ENCODE assay signal across 8 mouse cellular contexts in the genomic region with DNA sequence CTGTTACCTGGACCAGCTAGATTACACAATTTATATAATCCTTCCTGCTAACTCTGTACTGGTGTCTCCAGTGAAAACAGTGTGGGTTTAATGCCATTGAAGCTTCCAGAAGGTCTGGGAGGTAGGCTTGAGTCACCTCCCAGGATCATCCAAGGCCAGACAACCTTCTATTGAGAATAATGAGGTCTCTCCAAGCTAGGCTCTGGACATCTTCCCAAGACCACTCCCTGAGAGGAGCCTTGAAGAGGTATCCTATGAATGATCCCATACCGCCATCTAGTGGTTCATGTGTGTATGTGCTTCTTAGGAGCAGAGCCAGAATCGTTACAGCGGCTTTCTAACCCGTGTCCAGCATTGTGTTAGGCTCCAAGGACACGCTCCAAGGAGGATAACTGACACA. TPM values are rescaled to one million over a fixed set of nuclear protein-coding genes. Genes with fewer than 3 reads are reported as not detected.
DNase-seq lines count a peak whose midpoint lies in the region; ATAC-seq and TF ChIP-seq lines count a peak whose summit lies in the region.

No protein-coding gene starts in this region.

- no peaks in the 10 kb centered on the region for H3K36me3 ChIP-seq in heart, embryonic 13.5 days
- H3K36me3 ChIP-seq in kidney, postnatal 0 days (ENCODE audit: insufficient read depth, low read length), result no peaks in the 10 kb centered on the region
- no peaks in the 10 kb centered on the region for H3K36me3 ChIP-seq in liver, adult 2 months (ENCODE audit: control insufficient read depth, insufficient read depth, low read length)
- H3K36me3 ChIP-seq in stomach, embryonic 15.5 days, result no peaks in the 10 kb centered on the region

- no peak overlapping the region for H3K27ac ChIP-seq in bone marrow macrophage, adult 2 months (ENCODE audit: insufficient read depth, low read depth, low read length)
- no peak overlapping the region for H3K27ac ChIP-seq in heart, embryonic 13.5 days (replicated peaks)
- no peak overlapping the region for H3K27ac ChIP-seq in kidney, postnatal 0 days
- H3K27ac ChIP-seq in liver, adult 2 months (replicated peaks; ENCODE audit: insufficient read depth, low read depth, low read length), result no peak overlapping the region
- H3K27ac ChIP-seq in stomach, embryonic 15.5 days, result no peak overlapping the region

- no peaks in the 10 kb centered on the region for H3K9me3 ChIP-seq in heart, embryonic 13.5 days
- H3K9me3 ChIP-seq in kidney, postnatal 0 days (replicated peaks; ENCODE audit: low read length), result no peaks in the 10 kb centered on the region
- no peaks in the 10 kb centered on the region for H3K9me3 ChIP-seq in stomach, embryonic 15.5 days

- 0 out of 2 replicates have a peak, but pooled peaks cover 7% of the 10 kb centered on the region for H3K27me3 ChIP-seq in heart, embryonic 13.5 days (replicated peaks)
- no peaks in the 10 kb centered on the region for H3K27me3 ChIP-seq in kidney, postnatal 0 days (ENCODE audit: insufficient read depth, low read length)
- no peaks in the 10 kb centered on the region for H3K27me3 ChIP-seq in liver, adult 2 months (ENCODE audit: control insufficient read depth, insufficient read depth, low read length)
- H3K27me3 ChIP-seq in stomach, embryonic 15.5 days (replicated peaks), result no peaks in the 10 kb centered on the region

- no peaks in the 10 kb centered on the region for H3K4me1 ChIP-seq in bone marrow macrophage, adult 2 months (ENCODE audit: control insufficient read depth, insufficient read depth, low read length)
- H3K4me1 ChIP-seq in heart, embryonic 13.5 days, result no peaks in the 10 kb centered on the region
- H3K4me1 ChIP-seq in kidney, postnatal 0 days (replicated peaks; ENCODE audit: insufficient read depth, low read length), result no peaks in the 10 kb centered on the region
- no peaks in the 10 kb centered on the region; the same call in 1 of the 2 replicates for H3K4me1 ChIP-seq in liver, adult 2 months (ENCODE audit: control insufficient read depth, insufficient read depth, low read length)
- H3K4me1 ChIP-seq in stomach, embryonic 15.5 days, result no peaks in the 10 kb centered on the region

- H3K9ac ChIP-seq in heart, embryonic 13.5 days, result 0 out of 2 replicates have a peak overlapping the region, but pooled peaks have one; percentile 6
- H3K9ac ChIP-seq in kidney, postnatal 0 days (ENCODE audit: low read depth, low read length), result no peak overlapping the region
- no peak overlapping the region for H3K9ac ChIP-seq in liver, adult 2 months (ENCODE audit: low read depth, low read length)
- H3K9ac ChIP-seq in stomach, embryonic 15.5 days, result no peak overlapping the region

- no peak overlapping the region for H3K4me3 ChIP-seq in bone marrow macrophage, adult 2 months (ENCODE audit: insufficient read depth, low read length)
- H3K4me3 ChIP-seq in heart, embryonic 13.5 days, result no peak overlapping the region
- H3K4me3 ChIP-seq in kidney, postnatal 0 days (replicated peaks; ENCODE audit: low read depth, low read length), result no peak overlapping the region
- H3K4me3 ChIP-seq in liver, adult 2 months (ENCODE audit: insufficient read depth, low read depth, low read length), result no peak overlapping the region
- no peak overlapping the region for H3K4me3 ChIP-seq in stomach, embryonic 15.5 days (replicated peaks)

- DNase-seq in kidney, postnatal 0 days (ENCODE audit: low spot score), result peak; percentile 95
- peak; percentile 70 for DNase-seq in liver, adult 2 months (ENCODE audit: extremely low read depth, low read depth, low spot score)

- H3K79me2 ChIP-seq in liver, adult 2 months (ENCODE audit: control insufficient read depth, insufficient read depth, low read length), result no peaks in the 10 kb centered on the region

- ATAC-seq in CD4-positive, CD25-positive, alpha-beta regulatory T cell, adult 4 months, result peak; percentile 91
- ATAC-seq in erythroid progenitor cell, adult 5-6 weeks (replicated peaks; ENCODE audit: low FRiP score, poor library complexity, severe bottlenecking), result peak; percentile 95
- ATAC-seq in heart, embryonic 13.5 days (ENCODE audit: extremely low read depth, insufficient number of reproducible peaks, low FRiP score, low TSS enrichment), result no peak
- ATAC-seq in kidney, postnatal 0 days (replicated peaks; ENCODE audit: low FRiP score, low read depth), result peak; percentile 71; the same call in 1 of the 2 replicates
- peak; percentile 97 for ATAC-seq in monocyte, adult 5-6 weeks (replicated peaks; ENCODE audit: insufficient number of reproducible peaks, low FRiP score, low TSS enrichment, poor library complexity, severe bottlenecking)
- peak; percentile 77 for ATAC-seq in stomach, embryonic 15.5 days (ENCODE audit: insufficient read depth, low FRiP score, low read depth)

- 2% methylated on average over 5 of the region's 5 CpGs for WGBS in heart, embryonic 13.5 days
- WGBS in kidney, postnatal 0 days, result 2% methylated on average over 5 of the region's 5 CpGs
- WGBS in liver, adult 2 months, result 0% methylated on average over 5 of the region's 5 CpGs
- WGBS in stomach, embryonic 15.5 days, result 3% methylated on average over 5 of the region's 5 CpGs

- TF ChIP-seq CTCF in bone marrow macrophage, adult 2 months (IDR thresholded peaks at IDR 0.05; ENCODE audit: low read depth, low read length), result peak; percentile 14; the same call in 1 of the 2 replicates
- TF ChIP-seq CTCF in kidney, postnatal 0 days (IDR thresholded peaks at IDR 0.05; ENCODE audit: low read depth), result peak; percentile 97
- TF ChIP-seq CTCF in liver, adult 2 months (IDR thresholded peaks at IDR 0.05; ENCODE audit: low read depth, low read length), result peak; percentile 49

- TF ChIP-seq POLR2A in bone marrow macrophage, adult 2 months (IDR thresholded peaks at IDR 0.05; ENCODE audit: borderline replicate concordance, low read depth, low read length), result no peak
- no peak for TF ChIP-seq POLR2A in liver, adult 2 months (IDR thresholded peaks at IDR 0.05; ENCODE audit: extremely low read depth, insufficient read depth, low read length)

- no peak overlapping the region for H3K4me2 ChIP-seq in heart, embryonic 13.5 days
- no peak overlapping the region for H3K4me2 ChIP-seq in kidney, postnatal 0 days (ENCODE audit: low read length)
- H3K4me2 ChIP-seq in stomach, embryonic 15.5 days, result no peak overlapping the region

RNA-seq across cellular contexts. Expression of a gene that starts 6.1 kb away (rescaled TPM):
- 10 to 100 TPM; 30.8 to 37.9 TPM for polyA plus RNA-seq in CD4-positive, CD25-positive, alpha-beta regulatory T cell, adult 4 months (2017; shearing (Covaris generic))
- polyA plus RNA-seq in bone marrow macrophage, adult 2 months (2012; ENCODE audit: insufficient read depth, insufficient read length, missing spikeins), result 37.3 and 42.3 TPM in 2 replicates
- total RNA-seq in erythroid progenitor cell, adult 5-6 weeks (2015; ENCODE audit: low replicate concordance), result 127 and 193 TPM in 2 replicates
- 200 and 208 TPM in 2 replicates for total RNA-seq in erythroid progenitor cell, adult 5-6 weeks (2017; ENCODE audit: low replicate concordance)
- 25.4 and 26.9 TPM in 2 replicates for polyA plus RNA-seq in heart, embryonic 13.5 days (2015; fragmentation: Nextera tagmentation; extraction: Ambion mirVana)
- polyA plus RNA-seq in kidney, postnatal 0 days (2015; fragmentation: Nextera tagmentation; extraction: Ambion mirVana), result 25.6 and 27.8 TPM in 2 replicates
- total RNA-seq in liver, adult 2 months (2014; rRNA removed), result 22.1 and 26.6 TPM in 2 replicates
- polyA plus RNA-seq in liver, adult 2 months (2012; rRNA removed), result 14.5 and 19.3 TPM in 2 replicates
- total RNA-seq in monocyte, adult 5-6 weeks (2017), result 52.2 to 66.3 TPM (median 52.5 TPM) in 3 replicates
- 24.4 and 27.0 TPM in 2 replicates for polyA plus RNA-seq in stomach, embryonic 15.5 days (2015; fragmentation: Nextera tagmentation; extraction: Ambion mirVana)

RNA-seq across cellular contexts. Expression of a gene that starts 14.6 kb away (rescaled TPM):
- not detected for polyA plus RNA-seq in CD4-positive, CD25-positive, alpha-beta regulatory T cell, adult 4 months (2017; shearing (Covaris generic))
- not detected in 2 replicates for polyA plus RNA-seq in bone marrow macrophage, adult 2 months (2012; ENCODE audit: insufficient read depth, insufficient read length, missing spikeins)
- not detected in 2 replicates for total RNA-seq in erythroid progenitor cell, adult 5-6 weeks (2015; ENCODE audit: low replicate concordance)
- not detected in 2 replicates for total RNA-seq in erythroid progenitor cell, adult 5-6 weeks (2017; ENCODE audit: low replicate concordance)
- 3.9 and 4.7 TPM in 2 replicates for polyA plus RNA-seq in heart, embryonic 13.5 days (2015; fragmentation: Nextera tagmentation; extraction: Ambion mirVana)
- polyA plus RNA-seq in kidney, postnatal 0 days (2015; fragmentation: Nextera tagmentation; extraction: Ambion mirVana), result 3.7 and 3.8 TPM in 2 replicates
- total RNA-seq in liver, adult 2 months (2014; rRNA removed), result 0.07 TPM in 1 of 2 replicates, not detected in the other
- 0.04 TPM in 1 of 2 replicates, not detected in the other for polyA plus RNA-seq in liver, adult 2 months (2012; rRNA removed)
- not detected in 3 replicates for total RNA-seq in monocyte, adult 5-6 weeks (2017)
- 1.5 and 1.7 TPM in 2 replicates for polyA plus RNA-seq in stomach, embryonic 15.5 days (2015; fragmentation: Nextera tagmentation; extraction: Ambion mirVana)

RNA-seq across cellular contexts. Expression of a gene that starts 35.6 kb away (rescaled TPM):
- polyA plus RNA-seq in CD4-positive, CD25-positive, alpha-beta regulatory T cell, adult 4 months (2017; shearing (Covaris generic)), result not detected
- polyA plus RNA-seq in bone marrow macrophage, adult 2 months (2012; ENCODE audit: insufficient read depth, insufficient read length, missing spikeins), result not detected in 2 replicates
- not detected in 2 replicates for total RNA-seq in erythroid progenitor cell, adult 5-6 weeks (2015; ENCODE audit: low replicate concordance)
- total RNA-seq in erythroid progenitor cell, adult 5-6 weeks (2017; ENCODE audit: low replicate concordance), result not detected in 2 replicates
- not detected in 2 replicates for polyA plus RNA-seq in heart, embryonic 13.5 days (2015; fragmentation: Nextera tagmentation; extraction: Ambion mirVana)
- 0.10 TPM in 1 of 2 replicates, not detected in the other for polyA plus RNA-seq in kidney, postnatal 0 days (2015; fragmentation: Nextera tagmentation; extraction: Ambion mirVana)
- total RNA-seq in liver, adult 2 months (2014; rRNA removed), result not detected in 2 replicates
- polyA plus RNA-seq in liver, adult 2 months (2012; rRNA removed), result not detected in 2 replicates
- not detected in 3 replicates for total RNA-seq in monocyte, adult 5-6 weeks (2017)
- not detected in 2 replicates for polyA plus RNA-seq in stomach, embryonic 15.5 days (2015; fragmentation: Nextera tagmentation; extraction: Ambion mirVana)

RNA-seq across cellular contexts. Expression of a gene that starts 35.7 kb away (rescaled TPM):
- polyA plus RNA-seq in CD4-positive, CD25-positive, alpha-beta regulatory T cell, adult 4 months (2017; shearing (Covaris generic)), result not detected
- polyA plus RNA-seq in bone marrow macrophage, adult 2 months (2012; ENCODE audit: insufficient read depth, insufficient read length, missing spikeins), result not detected in 2 replicates
- total RNA-seq in erythroid progenitor cell, adult 5-6 weeks (2015; ENCODE audit: low replicate concordance), result 7.5 TPM in 1 of 2 replicates, not detected in the other
- total RNA-seq in erythroid progenitor cell, adult 5-6 weeks (2017; ENCODE audit: low replicate concordance), result not detected in 2 replicates
- not detected in 2 replicates for polyA plus RNA-seq in heart, embryonic 13.5 days (2015; fragmentation: Nextera tagmentation; extraction: Ambion mirVana)
- 0.37 and 0.78 TPM in 2 replicates for polyA plus RNA-seq in kidney, postnatal 0 days (2015; fragmentation: Nextera tagmentation; extraction: Ambion mirVana)
- total RNA-seq in liver, adult 2 months (2014; rRNA removed), result not detected in 2 replicates
- 0.38 TPM in 1 of 2 replicates, not detected in the other for polyA plus RNA-seq in liver, adult 2 months (2012; rRNA removed)
- total RNA-seq in monocyte, adult 5-6 weeks (2017), result not detected in 3 replicates
- 0.26 TPM in 1 of 2 replicates, not detected in the other for polyA plus RNA-seq in stomach, embryonic 15.5 days (2015; fragmentation: Nextera tagmentation; extraction: Ambion mirVana)

RNA-seq across cellular contexts. Expression of a gene that starts 58.1 kb away (rescaled TPM):
- polyA plus RNA-seq in CD4-positive, CD25-positive, alpha-beta regulatory T cell, adult 4 months (2017; shearing (Covaris generic)), result 1 to 10 TPM; 2.3 to 2.6 TPM
- polyA plus RNA-seq in bone marrow macrophage, adult 2 months (2012; ENCODE audit: insufficient read depth, insufficient read length, missing spikeins), result 157 and 166 TPM in 2 replicates
- total RNA-seq in erythroid progenitor cell, adult 5-6 weeks (2015; ENCODE audit: low replicate concordance), result 13.8 and 16.9 TPM in 2 replicates
- total RNA-seq in erythroid progenitor cell, adult 5-6 weeks (2017; ENCODE audit: low replicate concordance), result 4.4 and 10.6 TPM in 2 replicates
- polyA plus RNA-seq in heart, embryonic 13.5 days (2015; fragmentation: Nextera tagmentation; extraction: Ambion mirVana), result 383 and 399 TPM in 2 replicates
- 613 and 625 TPM in 2 replicates for polyA plus RNA-seq in kidney, postnatal 0 days (2015; fragmentation: Nextera tagmentation; extraction: Ambion mirVana)
- total RNA-seq in liver, adult 2 months (2014; rRNA removed), result 5.3 and 9.9 TPM in 2 replicates
- 7.7 and 11.1 TPM in 2 replicates for polyA plus RNA-seq in liver, adult 2 months (2012; rRNA removed)
- 11.7 to 14.4 TPM (median 14.4 TPM) in 3 replicates for total RNA-seq in monocyte, adult 5-6 weeks (2017)
- polyA plus RNA-seq in stomach, embryonic 15.5 days (2015; fragmentation: Nextera tagmentation; extraction: Ambion mirVana), result 490 and 533 TPM in 2 replicates

Comparison
In these comparisons a context has a peak if more than half of its experiments do, and no peak if none do; other contexts are left out.
1. CTCF ChIP-seq: peak in every context shown above with its lines; median percentile 97 in kidney, postnatal 0 days; 49 in liver, adult 2 months; 14 in bone marrow macrophage, adult 2 months.